Mouse (Mus musculus): ENCODE measurements around the gene Plekha8.

DNA sequence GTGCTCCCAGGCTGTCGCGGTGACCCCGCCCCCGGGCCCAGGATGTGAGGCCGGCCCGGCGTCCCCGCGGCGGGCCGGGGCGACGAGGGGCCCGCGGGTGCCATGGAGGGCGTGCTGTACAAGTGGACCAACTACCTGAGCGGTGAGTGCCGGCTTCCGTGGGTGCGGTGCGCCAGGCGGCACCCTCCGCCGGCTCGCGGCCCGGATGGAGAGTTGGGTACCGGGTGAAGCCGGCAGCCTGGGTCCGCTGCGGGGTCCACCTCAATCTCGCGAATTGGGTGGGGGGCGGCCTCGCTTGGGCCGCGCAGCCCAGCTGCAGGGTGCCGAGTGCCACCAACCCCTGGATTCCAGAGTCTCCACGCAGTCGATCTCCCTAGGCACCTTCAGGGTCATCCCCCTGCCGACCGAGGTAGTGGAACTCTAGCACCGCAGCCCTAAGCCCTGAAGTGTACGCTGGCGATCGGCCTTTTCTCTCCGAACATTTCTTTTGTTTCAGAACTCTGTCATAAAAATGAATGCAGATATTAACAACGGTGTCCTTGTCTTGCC, 493 bp downstream of the Plekha8 start:
- TF ChIP-seq POLR2A (IDR thresholded peaks at IDR 0.05; ENCODE audit: low read depth, low read length) (no peak), CTCF (IDR thresholded peaks at IDR 0.05; ENCODE audit: borderline replicate concordance, insufficient read depth, low read length) (no peak)

Data from embryonic fibroblast, embryonic 13.5 days (primary cell).